Mouse (Mus musculus): Measurements from ENCODE around the gene Gbp3. TPM values are rescaled to one million over a fixed set of nuclear protein-coding genes. Genes with fewer than 3 reads are reported as not detected.
A peak's percentile ranks its signal among the peaks of the same experiment; 100 is the strongest.
"Not testable (repeated sequence)": the region's sequence is repeated elsewhere in the genome, so short reads cannot be mapped to it uniquely, and the experiment has no call there.

Gene Gbp3
- polyA plus RNA-seq (2012; rRNA removed) = 24.7 and 33.3 TPM in 2 replicates

- Histone ChIP-seq H3K4me1 (ENCODE audit: control insufficient read depth, insufficient read depth, low read length) (peaks cover 13% of the 10 kb centered on the region), H3K4me3 (replicated peaks; ENCODE audit: extremely low read depth, low read depth, low read length) (peak within 1 kb of the TSS; percentile 88)
- 6% methylated on average over 3 of the region's 3 CpGs for WGBS
- TF ChIP-seq POLR2A (IDR thresholded peaks at IDR 0.05; ENCODE audit: borderline replicate concordance, extremely low read depth, low read depth, low read length) (no peak), CTCF (IDR thresholded peaks at IDR 0.05; ENCODE audit: insufficient read depth, low read length) (no peak)
- DNase-seq = peak; percentile 30
These were observed at the start of gene Gbp3 for GRCm38 (mm10) chr3:142559632-142560228. Gene Gbp3, plus strand, starts transcription at chr3:142560026.

- peaks cover 9% of the 10 kb centered on the region for H3K4me1 ChIP-seq (ENCODE audit: control insufficient read depth, insufficient read depth, low read length)
- WGBS = 55% methylated on average over 3 of the region's 3 CpGs
- no peak for DNase-seq
- TF ChIP-seq CTCF (IDR thresholded peaks at IDR 0.05; ENCODE audit: insufficient read depth, low read length) (no peak), POLR2A (IDR thresholded peaks at IDR 0.05; ENCODE audit: borderline replicate concordance, extremely low read depth, low read depth, low read length) (no peak)
- no peak overlapping the region for H3K4me3 ChIP-seq (replicated peaks; ENCODE audit: extremely low read depth, low read depth, low read length)
These were observed 31.7 kb upstream of the Gbp3 start for GRCm38 (mm10) chr3:142528116-142528515.

DNA sequence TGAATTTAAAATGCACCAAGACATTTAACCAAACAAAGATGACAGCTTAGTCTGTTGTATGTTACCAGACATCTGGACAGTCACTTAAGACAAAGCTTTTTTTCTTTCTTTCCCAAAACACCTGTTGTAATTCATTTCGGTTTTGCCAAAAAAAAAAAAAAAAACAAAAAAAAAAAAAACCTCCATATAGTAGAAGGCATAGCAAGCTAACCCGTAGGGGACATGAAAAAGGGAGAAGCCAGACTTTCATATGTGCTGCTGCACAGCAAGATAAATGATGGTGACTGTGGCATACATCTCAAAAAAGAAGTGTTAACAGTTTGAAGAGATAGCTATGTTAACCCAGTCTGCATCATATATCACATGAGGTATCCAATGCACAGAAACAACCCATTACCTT is 30.2 kb upstream of the Gbp3 start:
- Histone ChIP-seq H3K4me1 (ENCODE audit: control insufficient read depth, insufficient read depth, low read length) (peaks cover 9% of the 10 kb centered on the region), H3K4me3 (replicated peaks; ENCODE audit: extremely low read depth, low read depth, low read length) (peak overlapping the region; percentile 86)
- TF ChIP-seq POLR2A (IDR thresholded peaks at IDR 0.05; ENCODE audit: borderline replicate concordance, extremely low read depth, low read depth, low read length) (no peak), CTCF (IDR thresholded peaks at IDR 0.05; ENCODE audit: insufficient read depth, low read length) (no peak)
- no peak for DNase-seq
- whole genome bisulfite sequencing = 26% methylated on average over 2 of the region's 2 CpGs

DNA sequence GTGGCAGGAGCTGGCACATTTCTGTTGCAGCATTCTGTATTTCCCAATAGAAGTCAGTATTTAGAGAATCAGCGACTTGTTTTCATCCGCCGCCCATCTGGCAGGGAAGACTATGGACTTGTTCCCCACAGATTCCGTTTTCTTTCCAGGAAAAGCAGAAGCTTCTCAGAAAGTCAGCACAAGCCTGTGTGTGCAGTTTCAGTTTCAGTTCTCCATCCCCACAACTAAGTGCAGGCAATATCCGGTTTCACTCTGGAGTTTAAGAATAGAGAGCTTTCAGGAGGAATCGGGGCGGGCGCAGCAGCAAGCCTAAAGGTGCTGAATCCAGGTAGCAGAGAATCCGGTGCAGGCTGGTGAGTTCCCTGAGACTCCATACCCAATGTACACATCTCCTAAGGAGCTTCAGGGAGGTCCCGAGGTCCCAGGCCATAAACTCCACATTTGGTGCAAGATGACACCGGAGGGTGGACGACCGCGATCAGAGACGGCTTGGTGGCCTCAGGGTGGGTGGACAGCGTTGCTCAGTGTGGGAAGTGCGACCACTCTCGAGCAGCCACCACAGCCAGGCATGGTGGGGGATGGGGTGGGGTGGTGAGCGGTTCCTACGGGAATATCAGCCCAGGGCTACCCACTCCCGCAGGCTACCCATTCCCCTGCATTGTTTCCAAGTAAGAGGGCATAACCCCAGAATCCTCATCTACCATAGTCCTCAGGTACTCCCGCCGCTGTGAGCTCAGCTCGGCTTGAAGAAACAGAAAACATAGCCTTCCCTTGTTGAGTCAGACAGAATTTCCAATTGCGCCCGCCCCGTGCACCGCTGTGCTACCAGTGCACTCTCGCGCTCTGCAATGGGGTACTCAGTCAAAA is 29.5 kb upstream of the Gbp3 start, which contains the start of gene Gbp7:
Gbp7 (plus strand) TSS at position 256 of the 867 bp plus-strand sequence.
- WGBS = under 1% methylated on average over 30 of the region's 30 CpGs
- DNase-seq = peak; percentile 54
- Histone ChIP-seq H3K4me1 (ENCODE audit: control insufficient read depth, insufficient read depth, low read length) (peaks cover 9% of the 10 kb centered on the region), H3K4me3 (replicated peaks; ENCODE audit: extremely low read depth, low read depth, low read length) (peak within 1 kb of the TSS; percentile 86)
- TF ChIP-seq POLR2A (IDR thresholded peaks at IDR 0.05; ENCODE audit: borderline replicate concordance, extremely low read depth, low read depth, low read length) (peak; percentile 10; the same call in 1 of the 2 replicates), CTCF (IDR thresholded peaks at IDR 0.05; ENCODE audit: insufficient read depth, low read length) (no peak)

- H3K4me3 ChIP-seq (replicated peaks; ENCODE audit: extremely low read depth, low read depth, low read length) = no peak overlapping the region
- 85% methylated on average over 3 of the region's 3 CpGs for WGBS
- DNase-seq = no peak
- TF ChIP-seq CTCF (IDR thresholded peaks at IDR 0.05; ENCODE audit: insufficient read depth, low read length) (no peak), POLR2A (IDR thresholded peaks at IDR 0.05; ENCODE audit: borderline replicate concordance, extremely low read depth, low read depth, low read length) (no peak)
- H3K4me1 ChIP-seq (ENCODE audit: control insufficient read depth, insufficient read depth, low read length) = peaks cover 9% of the 10 kb centered on the region
These were observed 28.2 kb upstream of the Gbp3 start for GRCm38 (mm10) chr3:142531595-142531994.

DNA sequence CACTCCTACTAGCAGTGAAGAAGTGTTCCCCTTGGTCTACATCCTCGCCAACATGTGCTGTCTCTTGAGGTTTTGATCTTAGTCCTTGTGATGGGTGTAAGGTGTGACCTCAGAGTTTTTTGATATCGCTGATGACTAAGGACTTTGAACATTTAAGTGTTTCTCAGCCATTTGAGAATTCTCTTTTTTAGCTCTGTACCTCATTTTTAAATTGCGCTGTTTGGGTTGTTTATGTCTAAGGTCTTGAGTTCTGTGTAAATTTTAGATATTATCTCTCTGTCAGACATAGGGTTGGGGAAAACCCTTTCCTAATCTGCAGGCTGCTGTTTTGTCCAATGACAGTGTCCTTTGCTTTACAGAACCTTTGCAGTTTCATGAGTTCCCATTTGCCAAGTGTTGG is 26.6 kb upstream of the Gbp3 start:
- no peak overlapping the region for H3K4me3 ChIP-seq (replicated peaks; ENCODE audit: extremely low read depth, low read depth, low read length)
- H3K4me1 ChIP-seq (ENCODE audit: control insufficient read depth, insufficient read depth, low read length) = peaks cover 2% of the 10 kb centered on the region
- 89% methylated on average over 3 of the region's 3 CpGs for WGBS
- no peak for DNase-seq
- TF ChIP-seq CTCF (IDR thresholded peaks at IDR 0.05; ENCODE audit: insufficient read depth, low read length) = no peak
- no peak for TF ChIP-seq POLR2A (IDR thresholded peaks at IDR 0.05; ENCODE audit: borderline replicate concordance, extremely low read depth, low read depth, low read length)

DNA sequence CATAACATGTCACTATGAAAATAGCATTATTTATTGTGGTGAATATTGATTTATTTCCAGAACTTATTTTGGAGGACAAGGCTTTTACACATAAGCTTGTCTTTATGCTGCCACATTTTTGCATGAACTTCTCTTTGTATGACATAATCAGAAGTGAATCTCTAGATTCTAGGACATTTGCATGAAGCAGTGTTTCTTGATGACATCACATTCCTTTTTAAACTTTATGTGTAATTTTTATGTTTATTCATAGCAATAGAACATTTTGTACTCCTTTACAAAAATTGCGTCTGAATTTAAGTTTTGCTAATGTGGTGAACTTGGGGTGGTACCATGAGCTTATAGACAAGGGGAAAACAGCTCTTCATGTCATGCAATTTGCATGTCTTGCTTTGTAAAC is 24.2 kb upstream of the Gbp3 start:
- no peaks in the 10 kb centered on the region; the same call in 1 of the 2 replicates for H3K4me1 ChIP-seq (ENCODE audit: control insufficient read depth, insufficient read depth, low read length)
- TF ChIP-seq POLR2A (IDR thresholded peaks at IDR 0.05; ENCODE audit: borderline replicate concordance, extremely low read depth, low read depth, low read length) = no peak
- no peak overlapping the region for H3K4me3 ChIP-seq (replicated peaks; ENCODE audit: extremely low read depth, low read depth, low read length)
- no peak for DNase-seq
- 81% methylated on average over 1 of the region's 1 CpGs for WGBS

DNA sequence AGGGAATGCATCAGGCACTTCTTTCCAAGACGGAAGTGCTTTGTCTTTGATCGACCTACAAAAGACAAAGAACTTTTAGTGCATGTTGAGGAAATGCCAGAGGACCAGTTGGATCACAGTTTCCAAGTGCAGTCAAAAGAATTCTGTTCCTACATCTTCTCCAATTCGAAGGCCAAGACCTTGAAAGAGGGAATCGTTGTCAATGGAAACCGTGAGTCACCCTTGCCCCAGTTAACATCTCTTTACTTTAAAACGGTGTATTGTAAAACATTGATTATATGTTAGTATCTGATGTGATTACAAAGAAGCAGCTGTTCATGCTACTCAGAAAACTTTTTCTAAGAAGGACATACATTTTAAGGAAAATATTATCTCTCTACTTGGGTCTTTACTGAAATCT is 18.4 kb upstream of the Gbp3 start:
- 69% methylated on average over 6 of the region's 6 CpGs for WGBS
- no peak for DNase-seq

GRCm38 (mm10) chr3:142542776-142543175 is 17.1 kb upstream of the Gbp3 start:
- DNase-seq; H3K4me3 ChIP-seq (replicated peaks; ENCODE audit: extremely low read depth, low read depth, low read length); H3K4me1 ChIP-seq (ENCODE audit: control insufficient read depth, insufficient read depth, low read length): not testable (repeated sequence)
- 91% methylated on average over 12 of the region's 12 CpGs for WGBS

More for the DNA sequence above, 18.4 kb upstream of the Gbp3 start:
- Histone ChIP-seq H3K4me1 (ENCODE audit: control insufficient read depth, insufficient read depth, low read length) (no peaks in the 10 kb centered on the region), H3K4me3 (replicated peaks; ENCODE audit: extremely low read depth, low read depth, low read length) (no peak overlapping the region)
- TF ChIP-seq POLR2A (IDR thresholded peaks at IDR 0.05; ENCODE audit: borderline replicate concordance, extremely low read depth, low read depth, low read length) = no peak
- TF ChIP-seq CTCF (IDR thresholded peaks at IDR 0.05; ENCODE audit: insufficient read depth, low read length) = no peak

GRCm38 (mm10) chr3:142546690-142547089 is 13.1 kb upstream of the Gbp3 start:
- TF ChIP-seq POLR2A (IDR thresholded peaks at IDR 0.05; ENCODE audit: borderline replicate concordance, extremely low read depth, low read depth, low read length) = no peak
- no peak for DNase-seq
- H3K4me3 ChIP-seq (replicated peaks; ENCODE audit: extremely low read depth, low read depth, low read length) = no peak overlapping the region
- H3K4me1 ChIP-seq (ENCODE audit: control insufficient read depth, insufficient read depth, low read length) = no peaks in the 10 kb centered on the region
- 54% methylated on average over 3 of the region's 3 CpGs for WGBS

Data from lung, adult 2 months (tissue).